Mouse (Mus musculus) gastrocnemius, adult 2 months (tissue): Measurements from ENCODE around the gene Ankrd33b. TPM values are rescaled to one million over a fixed set of nuclear protein-coding genes. Genes with fewer than 3 reads are reported as not detected.

Source experiments
- DNase-seq: peaks from one replicate; pipeline ENCODE4 v3.0.0; 2022
- H3K27ac ChIP-seq: fragments of 200-600 bp; 2 replicates; pipeline ENCODE4 v1.8.1; 2022; ENCODE audit warnings: mild to moderate bottlenecking
- H3K4me3 ChIP-seq: fragments of 200-600 bp; 2 replicates; pipeline ENCODE4 v1.8.1; 2022; ENCODE audit warnings: mild to moderate bottlenecking, moderate library complexity
- CTCF ChIP-seq: fragments of 200-600 bp; IDR thresholded peaks from 2 replicates; pipeline ENCODE4 v1.8.1; 2022; ENCODE audit warnings: antibody characterized with exemption, mild to moderate bottlenecking, moderate library complexity
- intact Hi-C: fragments of 180-260 bp; cut with DNase I; formaldehyde crosslinking; loops from one replicate; pipeline ENCODE4 v1.15.1; 2025
- total RNA-seq, 2 experiments: library from RNA; stranded (reverse); gene quantifications; 2 replicates each; pipeline ENCODE4 v1.2.3; 2021

Ankrd33b gene
- total RNA-seq, 2 experiments from 2014 or later: 11.9 to 31.5 TPM

DNA sequence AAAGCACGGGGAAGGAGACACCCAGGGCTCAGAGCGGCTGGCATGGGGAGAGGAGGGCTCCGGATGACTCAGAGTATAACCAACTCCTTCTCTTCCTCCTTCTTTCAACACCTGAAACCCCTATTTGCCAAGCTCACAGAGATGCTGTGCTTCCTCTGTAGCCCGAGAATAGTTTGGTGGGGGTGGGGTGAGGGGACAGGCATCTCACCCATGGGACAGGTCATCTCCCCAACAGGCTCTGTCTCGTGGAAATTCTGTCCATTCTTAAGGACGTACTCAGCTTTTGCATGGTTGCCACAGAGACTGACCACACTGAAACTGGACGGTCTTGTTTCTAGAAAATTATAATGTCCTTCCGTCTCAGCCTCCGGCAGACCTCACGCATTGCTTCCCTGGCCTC lies 106.4 kb downstream of the Ankrd33b start:
- no peak for DNase-seq
- no peak overlapping the region for H3K4me3 ChIP-seq
- TF ChIP-seq CTCF: no peak
- no peak overlapping the region for H3K27ac ChIP-seq
- intact Hi-C loops: loop anchor here (10.0 kb wide), 1 partner anchor 206 kb away; no protein-coding TSS in a partner anchor

DNA sequence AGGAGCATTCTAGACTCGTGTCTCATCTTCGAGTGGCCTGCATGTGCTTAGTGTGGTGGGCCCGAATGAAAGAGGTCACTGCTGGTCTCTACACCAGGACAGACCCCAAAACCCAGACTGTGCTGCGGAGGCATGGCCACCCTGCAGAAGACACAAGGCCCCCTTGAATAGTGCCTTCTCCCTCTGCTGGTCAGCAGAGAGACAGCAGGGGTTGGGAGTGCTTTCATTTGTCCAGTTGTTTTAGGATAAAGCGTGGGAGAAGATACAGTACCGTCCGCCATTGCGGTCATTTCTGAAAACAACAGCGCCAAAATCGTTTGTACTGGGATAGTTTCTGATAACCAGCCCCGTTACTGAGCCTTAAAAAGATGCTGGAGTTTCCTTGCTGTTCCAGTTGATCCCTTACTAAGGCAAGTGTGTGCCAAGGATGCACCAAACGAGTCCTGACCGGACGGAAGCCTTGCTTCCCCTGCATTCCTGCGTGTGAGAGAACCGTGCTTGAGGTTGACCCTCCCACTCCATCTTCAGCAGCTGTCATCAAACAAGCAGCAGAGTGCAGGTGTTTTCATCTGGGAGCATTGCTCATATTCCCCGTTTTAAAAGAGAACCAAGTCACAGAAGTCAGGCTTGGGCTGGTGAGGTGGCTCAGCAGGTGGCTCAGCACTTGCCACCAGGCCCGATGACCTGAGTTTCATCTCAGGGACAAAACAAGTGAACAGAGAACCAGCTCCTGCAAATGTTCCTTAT lies 108.7 kb downstream of the Ankrd33b start:
- peak; percentile 47 for TF ChIP-seq CTCF
- Histone ChIP-seq H3K27ac (no peak overlapping the region), H3K4me3 (no peak overlapping the region)
- intact Hi-C loops: no loop called here
- DNase-seq: no peak

DNA sequence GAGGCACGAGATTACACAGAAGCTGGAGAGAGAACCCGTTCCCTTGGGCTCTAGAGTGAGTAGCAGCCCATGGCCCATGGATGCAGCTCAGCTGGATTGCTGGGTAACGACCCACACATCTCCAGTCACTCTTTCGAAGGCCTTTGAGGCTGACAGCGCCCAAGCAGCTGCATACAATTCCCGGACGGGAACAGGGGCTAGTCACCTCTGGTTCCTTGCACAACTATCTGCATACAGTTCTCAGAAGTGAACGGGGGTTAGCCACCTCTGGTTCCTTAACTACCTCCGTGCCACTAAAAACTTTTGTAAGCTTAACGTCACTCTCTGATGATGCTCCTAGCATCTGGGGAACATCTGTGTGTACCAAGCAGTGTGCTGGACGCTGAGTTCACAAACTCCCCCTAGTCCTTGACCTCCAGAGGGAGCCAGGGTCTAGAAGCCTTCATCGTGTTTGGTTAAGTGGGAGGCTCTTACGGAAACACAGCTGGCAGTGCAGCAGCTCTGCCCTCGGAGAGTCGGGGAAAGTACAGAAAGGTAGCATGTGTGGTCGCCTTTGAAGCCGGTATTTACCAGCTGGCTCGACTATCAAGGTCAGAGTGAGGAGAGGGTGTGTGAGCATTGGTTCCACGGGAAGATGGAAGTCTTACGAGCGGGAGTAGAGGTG lies 109.4 kb downstream of the Ankrd33b start:
- DNase-seq: no peak
- TF ChIP-seq CTCF: no peak
- no peak overlapping the region for H3K4me3 ChIP-seq
- intact Hi-C loops: no loop called here
- no peak overlapping the region for H3K27ac ChIP-seq

DNA sequence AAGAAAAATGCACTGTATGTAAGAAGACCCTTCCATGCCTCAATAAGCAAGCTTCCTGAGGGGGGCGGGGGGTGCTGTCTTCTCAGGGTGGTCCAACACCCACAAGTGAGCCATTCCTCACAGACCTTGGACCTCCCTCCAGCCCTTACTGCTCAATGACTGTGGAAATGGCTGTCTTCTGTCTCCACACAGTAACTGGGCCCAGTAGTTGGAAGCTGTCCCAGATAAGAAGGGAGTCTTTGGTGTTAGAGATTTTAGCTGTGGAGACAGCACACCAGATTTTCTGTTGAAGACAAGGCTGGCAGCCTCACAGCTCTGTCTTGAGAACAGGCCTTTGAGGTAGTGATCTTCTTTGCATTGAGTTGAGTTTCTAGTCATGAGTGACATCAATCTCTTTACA lies 110.2 kb downstream of the Ankrd33b start:
- Histone ChIP-seq H3K4me3 (no peak overlapping the region), H3K27ac (no peak overlapping the region)
- no peak for TF ChIP-seq CTCF
- no peak for DNase-seq
- intact Hi-C loops: no loop called here

DNA sequence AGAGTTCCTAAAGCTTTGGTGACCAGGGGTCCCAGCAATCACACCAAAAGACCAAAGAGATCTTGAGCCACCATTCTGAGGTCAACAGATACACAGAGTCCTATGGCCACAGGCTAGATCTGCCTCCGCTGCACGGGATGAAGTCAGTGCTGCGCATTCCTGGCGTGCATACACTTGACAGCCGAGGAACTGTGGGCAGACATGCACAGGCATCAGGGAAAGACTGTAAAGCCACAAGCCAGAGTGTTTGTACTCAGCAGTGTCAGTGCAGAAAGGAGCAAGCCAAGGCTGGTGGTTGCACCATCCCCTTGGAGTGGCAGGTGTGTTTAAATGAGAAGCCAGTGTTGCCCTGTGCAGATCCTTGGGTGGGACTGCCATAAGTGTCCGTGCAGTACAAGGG lies 111.8 kb downstream of the Ankrd33b start:
- Histone ChIP-seq H3K27ac (no peak overlapping the region), H3K4me3 (no peak overlapping the region)
- no peak for TF ChIP-seq CTCF
- no peak for DNase-seq
- intact Hi-C loops: no loop called here

DNA sequence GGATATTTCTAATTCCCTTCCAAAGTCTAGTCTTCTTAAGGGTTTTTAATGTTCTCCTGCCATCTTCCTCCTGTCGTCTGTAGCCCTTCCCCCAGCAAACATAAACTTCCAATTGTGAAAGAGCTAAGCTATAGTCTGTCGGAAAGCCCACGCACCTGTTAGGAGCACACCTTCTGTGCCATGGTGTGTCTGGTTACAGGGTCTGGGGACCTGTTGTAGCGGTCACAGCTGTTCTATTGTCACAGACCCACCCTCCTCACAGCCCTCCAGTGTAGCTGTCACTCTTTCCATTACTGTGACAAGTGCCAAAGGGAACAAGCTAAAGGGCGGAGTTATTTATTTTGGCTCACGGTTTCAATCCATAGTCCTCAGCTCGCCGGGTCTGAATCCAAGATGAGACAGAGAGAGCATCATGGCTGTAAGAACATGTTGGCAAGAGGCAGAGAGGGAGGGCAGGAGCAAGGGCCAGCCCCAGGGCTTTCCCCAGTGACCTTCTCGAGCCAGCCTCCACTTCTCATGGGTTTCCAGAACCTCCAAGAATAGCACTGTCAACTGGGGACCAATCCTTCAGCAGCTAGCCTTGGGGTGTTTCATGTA lies 112.5 kb downstream of the Ankrd33b start:
- intact Hi-C loops: no loop called here
- no peak overlapping the region for H3K4me3 ChIP-seq
- no peak for TF ChIP-seq CTCF
- no peak overlapping the region for H3K27ac ChIP-seq
- DNase-seq: no peak

DNA sequence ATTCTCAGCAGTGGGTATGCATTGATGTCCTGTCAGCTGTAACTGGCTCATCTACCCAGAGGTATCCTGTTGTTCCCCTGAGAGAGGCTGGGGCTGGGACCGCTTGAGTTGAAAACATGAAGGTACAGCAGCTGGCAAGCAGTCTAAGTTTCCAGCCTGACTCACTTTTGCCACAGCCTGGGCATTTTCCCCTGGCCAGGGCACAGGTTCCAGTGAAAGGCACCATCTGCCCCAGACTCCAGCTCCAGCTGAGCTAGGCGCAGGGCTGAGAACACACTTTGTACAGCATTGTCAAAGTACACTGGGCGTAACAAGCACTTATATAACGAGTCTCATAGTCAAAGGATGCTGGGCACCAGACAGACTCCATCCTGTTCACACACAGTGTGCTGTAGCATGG lies 113.6 kb downstream of the Ankrd33b start:
- DNase-seq: peak; percentile 49
- peak overlapping the region; percentile 13; the same call in 1 of the 2 replicates for H3K27ac ChIP-seq
- H3K4me3 ChIP-seq: no peak overlapping the region
- no peak for TF ChIP-seq CTCF
- intact Hi-C loops: no loop called here

DNA sequence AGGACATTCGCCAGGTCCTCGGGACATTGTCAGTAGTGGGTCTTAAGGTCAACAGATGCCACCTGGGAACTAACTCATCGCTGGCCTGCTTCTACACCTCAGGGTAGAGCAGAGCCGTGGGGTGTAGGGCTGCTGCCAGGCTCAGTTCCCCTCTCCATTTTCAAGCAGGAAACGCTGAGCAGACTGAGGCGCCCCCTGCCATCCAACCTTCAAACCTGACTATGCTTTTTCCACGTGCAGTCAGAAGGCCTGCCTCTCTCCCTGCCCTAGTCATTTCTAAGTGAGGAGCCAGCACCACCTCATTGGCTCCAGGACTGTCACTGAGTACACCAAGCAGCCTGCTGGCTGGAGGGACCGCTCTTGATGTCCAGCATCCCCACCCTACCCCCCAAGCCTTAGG lies 114.1 kb downstream of the Ankrd33b start:
- H3K4me3 ChIP-seq: no peak overlapping the region
- DNase-seq: no peak
- intact Hi-C loops: no loop called here
- TF ChIP-seq CTCF: no peak
- peak overlapping the region; percentile 13; the same call in 1 of the 2 replicates for H3K27ac ChIP-seq

DNA sequence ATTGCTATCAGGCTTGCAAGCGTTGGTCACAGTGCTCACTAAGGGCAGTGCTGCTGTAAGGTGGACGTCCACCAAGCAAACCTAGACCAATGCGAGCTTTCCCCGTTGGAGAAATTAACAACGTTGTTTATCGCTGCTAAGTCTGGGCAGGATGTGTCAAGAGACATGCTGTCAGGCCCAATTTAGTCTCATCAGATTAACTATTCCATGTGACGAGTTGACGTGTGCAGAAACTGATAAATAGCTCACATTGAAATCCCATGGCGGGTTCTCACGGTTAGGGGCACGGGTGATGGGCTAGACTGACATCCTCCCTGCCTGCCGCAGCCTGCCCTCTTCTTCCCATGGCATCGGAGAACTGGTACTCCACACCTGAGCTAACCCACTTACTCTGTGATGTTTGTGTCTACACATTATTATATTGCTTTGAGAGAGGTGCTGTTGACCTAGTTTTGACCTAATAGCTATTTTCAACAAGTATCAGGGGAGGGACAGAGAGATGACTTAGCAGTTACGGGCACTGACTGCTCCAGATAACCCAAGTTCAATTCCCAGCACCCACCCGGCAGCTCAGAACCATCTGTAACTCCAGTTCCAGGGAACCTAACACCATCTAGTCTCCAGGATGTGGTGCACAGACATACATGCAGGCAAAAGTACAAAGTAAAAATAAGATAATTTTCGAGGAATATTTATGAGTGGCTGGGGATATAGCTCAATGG lies 114.8 kb downstream of the Ankrd33b start:
- no peak overlapping the region for H3K27ac ChIP-seq
- TF ChIP-seq CTCF: no peak

DNA sequence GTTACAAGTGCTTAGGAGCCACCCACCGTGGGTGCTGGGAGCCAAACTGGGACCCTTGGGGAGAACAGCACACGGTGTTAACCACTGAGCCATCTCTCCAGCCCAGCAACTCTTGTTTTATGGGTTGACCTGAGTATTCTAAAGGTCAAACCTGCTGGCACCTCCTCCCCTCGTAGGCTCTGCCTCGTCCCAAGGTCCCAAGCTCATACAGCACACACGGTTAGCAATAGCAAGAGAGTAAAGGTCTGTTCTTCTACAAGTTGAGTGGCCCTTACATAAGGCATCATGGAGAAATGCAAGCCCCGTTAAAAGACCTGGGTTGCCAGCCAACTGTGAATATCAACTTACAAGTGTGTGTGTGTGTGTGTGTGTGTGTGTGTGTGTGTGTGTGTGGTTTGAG lies 116.3 kb downstream of the Ankrd33b start:
- intact Hi-C loops: no loop called here
- no peak for DNase-seq
- no peak overlapping the region for H3K27ac ChIP-seq
- H3K4me3 ChIP-seq: no peak overlapping the region
- TF ChIP-seq CTCF: no peak

More for the DNA sequence above, 114.8 kb downstream of the Ankrd33b start:
- H3K4me3 ChIP-seq: no peak overlapping the region
- intact Hi-C loops: no loop called here
- DNase-seq: no peak

DNA sequence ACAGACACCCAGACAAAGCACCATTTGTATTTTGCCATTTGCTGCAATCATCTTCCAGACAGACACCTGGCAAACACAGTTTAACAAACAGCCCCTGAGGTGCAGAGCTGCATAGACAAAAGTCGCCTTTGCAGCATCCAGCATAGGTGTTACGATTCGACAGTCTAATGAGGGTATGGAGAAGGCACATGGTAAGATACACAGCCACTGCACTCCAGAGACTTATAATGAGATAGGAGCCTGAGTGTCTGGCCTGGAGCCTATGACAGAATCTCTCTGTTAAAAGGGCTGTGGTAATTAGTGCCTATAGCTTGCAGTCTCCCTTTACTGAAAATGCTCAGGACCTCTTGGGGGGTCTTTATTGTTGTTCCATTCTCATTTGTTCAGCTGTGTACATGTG lies 116.8 kb downstream of the Ankrd33b start:
- no peak for DNase-seq
- H3K4me3 ChIP-seq: no peak overlapping the region
- no peak for TF ChIP-seq CTCF
- intact Hi-C loops: no loop called here
- no peak overlapping the region for H3K27ac ChIP-seq

DNA sequence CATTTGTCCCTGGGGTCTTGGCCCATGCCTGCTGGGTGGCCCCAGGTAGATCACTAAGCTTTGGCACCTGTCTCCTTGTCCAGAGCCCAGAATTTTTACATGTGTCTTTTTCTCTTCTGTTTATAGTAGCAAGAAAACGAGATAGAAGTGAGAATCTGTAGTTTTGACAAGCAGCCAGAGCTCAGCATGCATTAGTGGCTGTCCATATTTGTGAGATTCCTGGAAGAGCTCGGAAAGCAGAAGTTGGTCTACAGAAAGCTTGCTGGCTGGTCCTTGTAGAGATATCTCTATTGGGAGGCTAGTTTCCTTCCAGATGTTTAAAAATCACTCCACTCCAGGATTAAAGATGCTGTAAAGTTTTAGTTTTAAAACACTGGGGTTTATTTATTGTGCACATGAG lies 117.5 kb downstream of the Ankrd33b start:
- no peak for DNase-seq
- intact Hi-C loops: no loop called here
- Histone ChIP-seq H3K27ac (no peak overlapping the region), H3K4me3 (no peak overlapping the region)
- no peak for TF ChIP-seq CTCF

DNA sequence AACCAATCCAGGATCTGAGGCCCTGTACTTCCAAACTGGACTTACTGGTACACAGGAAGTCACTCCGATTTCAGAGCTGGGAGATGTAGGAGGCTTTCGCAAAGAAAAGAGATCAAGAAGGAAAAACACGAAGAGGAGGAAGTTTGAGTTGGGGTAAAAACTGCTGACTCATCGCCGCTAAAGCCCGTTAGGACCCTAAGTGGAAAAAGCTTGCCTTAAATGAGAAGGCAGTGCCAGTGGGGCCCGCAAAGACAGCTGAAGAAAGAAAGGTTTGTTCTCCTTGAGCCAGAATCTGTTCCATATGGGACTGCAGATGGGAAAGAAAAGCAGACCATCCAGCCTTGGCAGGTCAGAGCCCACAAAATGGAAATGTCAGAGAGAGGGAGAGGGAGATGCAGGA lies 118.6 kb downstream of the Ankrd33b start:
- Histone ChIP-seq H3K4me3 (no peak overlapping the region), H3K27ac (no peak overlapping the region)
- intact Hi-C loops: no loop called here
- DNase-seq: no peak
- no peak for TF ChIP-seq CTCF
